Mouse (Mus musculus) mesoderm, embryonic 11.5 days (tissue): ENCODE results near the gene Lrcol1.

Source experiments
- DNase-seq: peaks from one replicate; pipeline ENCODE4 v3.0.0-alpha.2; 2012; ENCODE audit warnings: low read depth, low spot score

Lrcol1 gene

DNA sequence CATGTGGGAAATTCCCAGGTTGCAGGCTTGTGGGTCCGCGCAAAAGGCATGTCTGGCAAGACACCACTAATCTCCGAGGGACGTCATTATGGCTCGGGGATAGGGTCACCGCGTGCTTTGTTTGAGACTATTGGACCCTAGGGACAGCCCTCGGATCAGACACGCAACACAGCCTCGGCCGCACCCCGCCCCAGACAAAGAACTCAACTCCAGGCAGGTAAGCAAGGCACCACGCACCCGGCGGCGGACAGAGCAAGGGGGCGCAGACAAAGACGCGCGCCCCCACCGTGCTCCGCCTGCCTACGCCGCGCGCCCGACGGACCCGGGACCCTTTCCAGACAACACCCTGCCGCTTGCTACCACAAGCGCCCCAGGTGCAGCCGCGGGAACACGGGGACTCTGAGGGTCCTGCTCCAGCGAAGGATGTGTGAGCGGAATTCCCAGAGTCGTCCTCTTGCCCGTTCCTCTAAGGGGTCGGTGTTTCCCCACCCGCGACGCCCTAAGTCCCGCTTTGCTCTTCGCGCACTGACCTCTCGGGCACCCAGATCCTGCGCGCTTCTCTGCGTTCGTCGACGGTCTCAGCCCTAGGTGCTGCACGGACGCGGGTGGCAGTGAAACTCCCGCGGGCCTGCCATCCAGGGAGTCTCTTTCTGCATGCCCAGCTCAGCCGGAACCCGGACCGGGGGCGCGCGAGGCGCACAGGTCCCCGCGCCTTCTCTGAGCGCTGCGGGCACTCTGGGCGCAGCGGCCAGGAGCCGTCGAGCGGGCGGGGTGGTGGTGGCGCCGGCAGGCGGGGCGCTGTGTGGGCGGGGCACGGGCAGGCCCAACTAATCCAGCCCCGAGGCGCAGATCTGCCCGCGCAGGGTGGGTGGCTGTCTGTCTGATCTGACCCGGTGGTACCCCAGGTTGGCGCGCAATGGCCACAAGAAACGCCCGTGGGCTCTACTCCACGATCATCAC, 42.1 kb downstream of the Lrcol1 start:
- DNase-seq = peak; percentile 76

DNA sequence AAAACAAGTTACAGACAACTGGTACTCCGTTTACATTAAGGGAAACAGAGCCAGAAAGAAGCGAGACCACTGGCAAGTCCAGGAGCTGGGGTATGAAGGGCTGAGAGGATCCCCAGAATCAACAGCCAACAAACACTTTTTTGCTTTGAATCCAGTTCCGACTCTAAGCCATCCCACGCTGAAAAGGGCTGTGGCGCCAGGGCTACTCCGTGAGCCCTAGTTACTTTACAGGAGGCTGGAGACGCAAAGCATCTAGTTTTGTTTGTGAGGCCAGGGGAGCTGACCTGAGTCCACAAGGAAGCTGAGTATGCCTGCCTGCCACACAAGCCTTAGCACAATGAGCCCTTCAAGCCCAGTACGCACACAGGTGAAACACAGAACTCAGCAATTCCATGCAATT, 42.8 kb downstream of the Lrcol1 start:
- DNase-seq = no peak

DNA sequence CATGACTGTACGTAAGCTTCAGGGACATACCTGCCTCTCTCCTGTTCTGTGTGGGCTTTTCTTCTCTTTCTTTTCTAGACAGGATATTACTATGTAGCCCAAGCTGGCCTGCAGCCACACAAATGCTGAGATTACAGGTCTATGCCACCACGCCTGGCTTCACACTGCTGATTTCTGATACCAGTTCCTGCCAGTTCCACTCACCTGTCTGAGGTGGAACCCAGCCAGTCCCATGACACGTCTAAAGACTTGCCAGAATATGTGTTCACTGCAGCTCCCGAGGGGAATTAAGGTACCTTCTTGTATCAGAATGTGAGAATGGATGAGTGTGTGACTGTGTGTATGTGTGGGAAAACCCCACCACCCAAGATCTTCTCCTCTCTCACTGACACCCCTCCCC, 46.1 kb downstream of the Lrcol1 start:
- no peak for DNase-seq

DNA sequence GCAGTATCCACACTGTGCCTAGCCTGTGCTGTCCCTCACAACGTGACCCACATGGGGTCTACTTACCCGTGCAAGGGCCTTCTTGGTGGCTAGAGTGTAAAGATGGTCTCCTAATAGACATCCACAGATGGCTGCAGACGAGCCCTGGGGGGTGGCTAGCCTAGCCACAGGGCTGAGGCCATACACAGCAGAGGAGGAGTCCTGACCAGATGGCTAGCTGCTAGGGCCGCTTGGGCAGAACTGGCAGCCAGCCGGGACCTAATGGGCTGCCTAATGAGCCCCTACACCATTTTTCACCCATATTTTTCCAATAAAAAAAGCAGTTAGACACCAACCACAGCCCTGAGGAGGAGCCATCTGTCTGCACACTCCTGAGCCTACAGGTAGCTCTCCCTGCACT, 48.2 kb downstream of the Lrcol1 start:
- no peak for DNase-seq

DNA sequence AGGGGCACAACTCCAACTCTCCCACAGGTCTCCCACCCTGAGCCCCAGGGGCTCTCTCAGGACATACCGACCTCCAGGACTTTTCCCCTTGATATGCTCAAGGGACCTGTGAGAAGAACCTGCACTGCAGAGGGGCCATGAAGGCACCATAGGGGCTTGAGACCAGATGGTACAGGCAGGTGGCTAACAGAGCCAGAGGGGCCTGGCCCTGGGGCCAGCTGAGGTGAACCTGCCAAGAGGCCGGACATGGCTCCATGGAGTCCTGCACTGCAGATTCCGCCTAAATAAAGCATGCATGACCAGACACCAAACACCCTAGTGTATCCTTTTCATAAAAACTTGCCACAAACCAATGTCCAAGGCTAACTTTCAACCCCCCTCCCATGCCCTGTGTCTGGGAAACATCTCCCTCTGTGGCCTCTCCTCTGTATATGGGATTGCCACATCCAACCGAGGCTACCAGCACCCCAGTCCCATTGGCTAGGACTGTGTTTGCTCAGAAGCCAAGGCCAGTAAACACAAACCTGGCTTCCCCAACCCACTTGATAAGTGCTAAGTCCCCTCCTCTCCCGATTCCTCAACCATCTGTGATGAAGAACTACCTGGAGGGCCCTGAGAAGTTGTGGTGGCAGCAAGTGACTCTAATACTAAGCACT, 50.6 kb downstream of the Lrcol1 start:
- no peak for DNase-seq

DNA sequence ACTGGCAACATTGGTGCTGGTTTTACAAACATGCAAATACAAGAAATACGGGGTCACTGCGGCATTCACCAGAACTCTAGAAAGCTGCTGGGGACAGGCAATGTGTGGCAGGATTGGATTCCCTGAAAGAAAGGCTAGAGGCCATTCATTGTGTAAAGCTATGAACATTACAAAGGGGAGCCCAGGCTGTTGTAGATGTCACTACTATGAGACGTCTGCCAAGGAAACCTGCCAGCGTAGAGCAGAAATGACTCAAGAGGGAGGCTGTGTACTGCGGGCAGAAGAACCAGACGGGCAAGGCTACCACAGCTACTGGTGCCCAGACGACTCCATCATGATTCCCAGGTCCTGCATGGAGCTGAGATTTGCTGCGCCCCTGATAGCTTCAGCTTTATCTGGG, 56.6 kb downstream of the Lrcol1 start:
- no peak for DNase-seq

DNA sequence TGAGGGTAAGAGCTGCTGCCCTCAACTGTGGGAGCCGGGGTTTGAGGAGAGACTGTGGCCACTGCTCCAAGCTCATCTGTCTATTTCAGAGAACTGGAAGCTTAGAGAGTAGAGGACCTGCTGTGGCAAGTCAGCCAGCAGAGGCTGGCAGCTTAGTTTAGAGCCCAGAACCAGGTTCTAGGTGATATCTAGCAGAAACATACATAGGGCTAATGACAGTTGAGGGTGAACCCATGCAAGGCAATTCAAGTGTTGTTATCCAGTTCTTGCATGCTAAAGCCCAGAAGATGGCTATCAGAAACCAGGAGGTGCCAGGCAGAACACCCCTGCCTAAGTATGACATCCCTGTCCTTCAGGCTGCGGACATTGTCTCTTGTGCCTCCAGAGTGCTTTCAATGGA, 58.0 kb downstream of the Lrcol1 start:
- DNase-seq = no peak

DNA sequence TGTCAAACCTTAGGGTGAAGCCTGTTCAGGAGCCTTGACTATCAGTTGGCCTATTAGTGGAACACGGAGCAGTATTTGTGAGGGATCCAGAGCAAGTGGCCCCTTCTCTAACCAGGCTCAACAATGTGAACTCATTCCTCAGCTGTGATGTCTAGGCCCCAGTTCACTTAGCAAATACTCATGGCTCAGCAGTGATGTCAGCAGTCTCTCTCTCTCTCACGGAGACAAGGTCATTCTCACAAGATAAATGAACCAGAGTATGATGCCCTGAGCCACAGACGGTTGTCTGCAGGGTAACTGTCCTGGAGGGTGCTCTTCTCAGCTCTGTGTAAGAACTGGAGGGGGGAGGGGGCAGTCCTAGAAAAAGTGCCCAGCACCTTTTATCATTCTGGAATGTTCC, 59.4 kb downstream of the Lrcol1 start:
- DNase-seq = no peak
